Mouse (Mus musculus): ENCODE data around the gene Lgals12. TPM values are rescaled to one million over a fixed set of nuclear protein-coding genes. Genes with fewer than 3 reads are reported as not detected.

Lgals12 gene
- polyA plus RNA-seq, 1 experiment from 2014 or later, result 0.16 TPM

- no peaks in the 10 kb centered on the region for H3K36me3 ChIP-seq (ENCODE audit: control insufficient read depth, insufficient read depth)
- no peaks in the 10 kb centered on the region for H3K9me3 ChIP-seq (ENCODE audit: control insufficient read depth, low read length)
- no peak overlapping the region for H3K27ac ChIP-seq (ENCODE audit: low read length)
- no peak overlapping the region for H3K9ac ChIP-seq (replicated peaks; ENCODE audit: low read depth, low read length)
- WGBS, result 74% methylated on average over 4 of the region's 4 CpGs
- no peak overlapping the region for H3K4me2 ChIP-seq (ENCODE audit: low read length)
- ATAC-seq, result no peak
- no peaks in the 10 kb centered on the region for H3K27me3 ChIP-seq (replicated peaks; ENCODE audit: control insufficient read depth, insufficient read depth, low read length)
- H3K4me1 ChIP-seq (replicated peaks; ENCODE audit: control insufficient read depth, insufficient read depth, low read length), result peaks cover 10% of the 10 kb centered on the region
- no peak overlapping the region for H3K4me3 ChIP-seq (replicated peaks; ENCODE audit: low read length)
Observed at GRCm38 (mm10) chr19:7554881-7555280, 52.1 kb downstream of the Lgals12 start.

- ATAC-seq, result no peak
- H3K4me1 ChIP-seq (replicated peaks; ENCODE audit: control insufficient read depth, insufficient read depth, low read length), result peaks cover 10% of the 10 kb centered on the region
- H3K4me2 ChIP-seq (ENCODE audit: low read length), result no peak overlapping the region
Observed at GRCm38 (mm10) chr19:7553441-7553840, 53.6 kb downstream of the Lgals12 start.

GRCm38 (mm10) chr19:7552301-7552673 is 54.7 kb downstream of the Lgals12 start:
- H3K9ac ChIP-seq (replicated peaks; ENCODE audit: low read depth, low read length), result no peak overlapping the region
- WGBS, result 90% methylated on average over 2 of the region's 2 CpGs
- H3K27me3 ChIP-seq (replicated peaks; ENCODE audit: control insufficient read depth, insufficient read depth, low read length), result no peaks in the 10 kb centered on the region
- no peaks in the 10 kb centered on the region for H3K36me3 ChIP-seq (ENCODE audit: control insufficient read depth, insufficient read depth)
- no peaks in the 10 kb centered on the region for H3K9me3 ChIP-seq (ENCODE audit: control insufficient read depth, low read length)
- peaks cover 3% of the 10 kb centered on the region for H3K4me1 ChIP-seq (replicated peaks; ENCODE audit: control insufficient read depth, insufficient read depth, low read length)
- H3K27ac ChIP-seq (ENCODE audit: low read length), result no peak overlapping the region
- no peak overlapping the region for H3K4me3 ChIP-seq (replicated peaks; ENCODE audit: low read length)
- no peak for ATAC-seq
- H3K4me2 ChIP-seq (ENCODE audit: low read length), result no peak overlapping the region

More at GRCm38 (mm10) chr19:7553441-7553840, 53.6 kb downstream of the Lgals12 start:
- Histone ChIP-seq H3K9ac (replicated peaks; ENCODE audit: low read depth, low read length) (no peak overlapping the region), H3K9me3 (ENCODE audit: control insufficient read depth, low read length) (no peaks in the 10 kb centered on the region), H3K36me3 (ENCODE audit: control insufficient read depth, insufficient read depth) (no peaks in the 10 kb centered on the region), H3K27ac (ENCODE audit: low read length) (no peak overlapping the region), H3K4me3 (replicated peaks; ENCODE audit: low read length) (no peak overlapping the region), H3K27me3 (replicated peaks; ENCODE audit: control insufficient read depth, insufficient read depth, low read length) (no peaks in the 10 kb centered on the region)

DNA sequence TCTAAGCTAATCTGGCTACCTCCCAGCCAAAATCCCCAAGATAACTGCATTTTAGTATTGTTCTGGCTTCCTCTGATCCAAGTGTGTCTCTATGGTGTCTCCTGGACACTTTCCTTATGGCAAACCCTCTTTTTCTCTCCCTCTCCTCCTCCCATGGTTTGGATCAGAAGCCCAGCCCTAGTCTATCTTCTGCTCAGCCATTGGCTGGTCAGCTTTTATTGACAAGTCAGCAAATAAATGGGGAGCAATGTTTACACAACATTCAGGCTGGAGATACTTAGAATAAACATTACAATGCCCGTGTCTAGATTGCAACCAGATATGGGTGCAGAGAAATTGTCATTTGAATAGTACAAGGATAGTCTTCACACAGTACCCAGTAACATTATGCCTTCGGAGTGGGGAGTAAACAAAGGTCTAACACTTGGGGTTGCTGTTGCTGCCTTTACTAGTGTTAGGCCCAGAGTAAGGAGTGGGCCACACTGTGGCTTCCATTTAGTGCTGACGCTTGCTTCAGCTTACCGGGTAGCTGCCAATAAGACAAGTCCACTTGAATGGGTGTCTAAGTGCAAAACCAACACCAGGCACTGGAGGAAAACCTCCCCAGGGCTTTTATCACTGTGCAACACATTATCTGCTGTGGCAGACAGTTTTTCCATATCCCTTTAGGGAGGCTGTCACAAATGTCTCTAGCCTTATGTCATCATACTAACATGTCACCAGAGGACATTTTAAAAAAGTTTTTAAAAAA is 55.3 kb downstream of the Lgals12 start:
- H3K9me3 ChIP-seq (ENCODE audit: control insufficient read depth, low read length), result no peaks in the 10 kb centered on the region
- H3K9ac ChIP-seq (replicated peaks; ENCODE audit: low read depth, low read length), result no peak overlapping the region
- no peaks in the 10 kb centered on the region for H3K36me3 ChIP-seq (ENCODE audit: control insufficient read depth, insufficient read depth)
- WGBS, result 68% methylated on average over 4 of the region's 4 CpGs
- H3K27me3 ChIP-seq (replicated peaks; ENCODE audit: control insufficient read depth, insufficient read depth, low read length), result no peaks in the 10 kb centered on the region
- H3K27ac ChIP-seq (ENCODE audit: low read length), result no peak overlapping the region
- no peak for ATAC-seq
- H3K4me2 ChIP-seq (ENCODE audit: low read length), result no peak overlapping the region
- H3K4me1 ChIP-seq (replicated peaks; ENCODE audit: control insufficient read depth, insufficient read depth, low read length), result no peaks in the 10 kb centered on the region
- H3K4me3 ChIP-seq (replicated peaks; ENCODE audit: low read length), result no peak overlapping the region

- Histone ChIP-seq H3K36me3 (ENCODE audit: control insufficient read depth, insufficient read depth) (no peaks in the 10 kb centered on the region), H3K27me3 (replicated peaks; ENCODE audit: control insufficient read depth, insufficient read depth, low read length) (no peaks in the 10 kb centered on the region), H3K27ac (ENCODE audit: low read length) (no peak overlapping the region), H3K4me1 (replicated peaks; ENCODE audit: control insufficient read depth, insufficient read depth, low read length) (no peaks in the 10 kb centered on the region), H3K9me3 (ENCODE audit: control insufficient read depth, low read length) (peaks cover under 1% of the 10 kb centered on the region; the same call in 1 of the 2 replicates), H3K9ac (replicated peaks; ENCODE audit: low read depth, low read length) (no peak overlapping the region), H3K4me2 (ENCODE audit: low read length) (no peak overlapping the region), H3K4me3 (replicated peaks; ENCODE audit: low read length) (no peak overlapping the region)
- ATAC-seq, result no peak
- 91% methylated on average over 3 of the region's 3 CpGs for WGBS
Observed at GRCm38 (mm10) chr19:7548924-7549323, 58.1 kb downstream of the Lgals12 start.

Other genes starting within 250 kb of the Lgals12 start
- gene Spindoc, start 224.2 kb downstream of the Lgals12 start, polyA plus RNA-seq (2015; fragmentation: Nextera tagmentation; extraction: Ambion mirVana), result 35.8 and 39.4 TPM in 2 replicates
- gene 2700081O15Rik, start 189.6 kb downstream of the Lgals12 start, polyA plus RNA-seq (2015; fragmentation: Nextera tagmentation; extraction: Ambion mirVana), result 22.8 and 25.8 TPM in 2 replicates
- 550 and 563 TPM in 2 replicates for gene Rtn3, start 123.9 kb downstream of the Lgals12 start, polyA plus RNA-seq (2015; fragmentation: Nextera tagmentation; extraction: Ambion mirVana)
- gene Atl3, start 113.2 kb downstream of the Lgals12 start, polyA plus RNA-seq (2015; fragmentation: Nextera tagmentation; extraction: Ambion mirVana), result 6.7 and 7.7 TPM in 2 replicates
- 3.3 and 4.5 TPM in 2 replicates for gene Pla2g16, start 49.7 kb downstream of the Lgals12 start, polyA plus RNA-seq (2015; fragmentation: Nextera tagmentation; extraction: Ambion mirVana)
- not detected in 2 replicates for gene Hrasls5, start 5.3 kb upstream of the Lgals12 start, polyA plus RNA-seq (2015; fragmentation: Nextera tagmentation; extraction: Ambion mirVana)
- gene Slc22a19, start 104.1 kb upstream of the Lgals12 start, polyA plus RNA-seq (2015; fragmentation: Nextera tagmentation; extraction: Ambion mirVana), result not detected in 2 replicates
- not detected in 2 replicates for gene Slc22a26, start 195.5 kb upstream of the Lgals12 start, polyA plus RNA-seq (2015; fragmentation: Nextera tagmentation; extraction: Ambion mirVana)